Mouse (Mus musculus): ENCODE measurements around the gene Doc2g.

Gene Doc2g

DNA sequence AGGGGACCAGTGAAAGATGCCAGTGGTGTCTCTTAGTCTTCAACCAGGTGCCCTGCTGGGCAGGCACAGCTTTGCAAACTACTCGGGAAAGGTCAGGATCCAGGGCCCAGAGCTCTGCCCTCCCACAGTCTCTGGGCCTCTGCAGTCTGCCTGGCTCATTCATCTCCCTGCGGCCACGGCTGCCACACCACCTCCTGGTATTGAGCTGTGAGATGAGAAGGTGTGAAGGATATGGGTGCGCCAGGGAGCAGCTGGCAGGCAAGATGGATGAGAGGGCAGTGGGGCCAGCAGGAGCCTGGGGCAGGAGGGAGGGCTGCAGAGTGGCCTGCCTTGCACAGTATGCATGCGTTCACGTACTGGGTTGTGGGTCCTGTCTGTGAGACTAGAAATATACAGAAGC lies 12.3 kb upstream of the Doc2g start:
- DNase-seq (ENCODE audit: low spot score in 2 of 2): no peak

DNA sequence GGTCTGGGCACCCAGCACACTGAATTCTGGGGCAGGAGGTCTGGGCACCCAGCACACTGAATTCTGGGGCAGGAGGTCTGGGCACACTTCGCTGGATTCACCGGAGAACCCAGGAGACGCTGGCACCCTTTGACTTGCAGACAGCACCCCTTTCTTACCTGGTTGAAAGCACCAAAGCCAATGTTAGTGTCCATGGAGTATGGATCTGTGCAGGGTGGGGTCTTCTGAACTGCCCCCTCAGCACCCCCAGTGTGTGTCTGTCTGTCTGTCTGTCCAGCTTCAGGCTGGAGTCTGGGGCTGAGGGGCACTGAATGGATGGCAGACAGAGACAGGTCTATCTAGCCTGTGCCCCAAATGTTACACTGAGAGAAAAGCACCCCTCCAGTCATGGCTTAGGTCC lies 11.6 kb upstream of the Doc2g start:
- DNase-seq (ENCODE audit: low spot score in 2 of 2): no peak

DNA sequence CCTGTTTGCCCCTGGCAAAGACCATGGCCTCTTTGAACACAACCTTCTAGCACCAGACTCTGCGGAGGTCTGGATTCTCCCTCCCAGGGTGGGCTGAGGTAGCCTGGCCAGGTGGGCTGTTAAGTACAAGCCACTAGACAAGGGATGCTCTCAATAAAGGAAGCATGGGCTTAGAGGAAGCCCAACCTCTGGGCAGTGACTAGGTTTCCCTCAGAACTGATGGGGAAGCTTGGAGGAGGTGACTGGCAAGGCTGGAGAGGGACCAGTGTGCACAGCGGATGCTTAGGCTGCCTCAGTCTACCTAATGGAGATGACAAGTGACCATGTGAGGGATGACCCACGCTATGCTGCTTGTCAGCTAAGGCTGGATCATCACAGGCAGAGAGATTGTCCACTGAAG lies 11.1 kb upstream of the Doc2g start:
- no peak for DNase-seq (ENCODE audit: low spot score in 2 of 2)

DNA sequence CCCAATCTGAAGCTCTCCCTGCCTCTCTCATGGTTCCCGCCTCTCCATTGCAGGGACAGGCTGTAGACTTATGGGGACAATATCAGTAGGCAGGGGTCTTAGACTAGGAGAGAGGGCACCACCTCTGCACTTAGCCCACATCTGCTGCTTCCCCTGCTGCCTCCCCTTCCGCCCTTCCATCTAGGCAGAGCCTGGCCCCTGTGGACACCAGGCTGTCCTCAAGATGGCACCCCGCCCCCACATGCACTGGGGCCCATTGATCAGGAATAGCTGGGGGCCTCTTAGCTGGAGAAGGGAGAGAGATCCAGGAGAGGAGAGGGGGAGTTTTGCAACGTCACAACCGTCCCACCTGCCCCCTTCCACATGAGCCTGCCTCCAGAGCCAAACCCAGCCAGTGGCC lies 10.7 kb upstream of the Doc2g start, which contains the start of gene Tbx10:
Tbx10 (plus strand) TSS at position 337 of the 400 bp plus-strand sequence.
- no peak for DNase-seq (ENCODE audit: low spot score in 2 of 2)

DNA sequence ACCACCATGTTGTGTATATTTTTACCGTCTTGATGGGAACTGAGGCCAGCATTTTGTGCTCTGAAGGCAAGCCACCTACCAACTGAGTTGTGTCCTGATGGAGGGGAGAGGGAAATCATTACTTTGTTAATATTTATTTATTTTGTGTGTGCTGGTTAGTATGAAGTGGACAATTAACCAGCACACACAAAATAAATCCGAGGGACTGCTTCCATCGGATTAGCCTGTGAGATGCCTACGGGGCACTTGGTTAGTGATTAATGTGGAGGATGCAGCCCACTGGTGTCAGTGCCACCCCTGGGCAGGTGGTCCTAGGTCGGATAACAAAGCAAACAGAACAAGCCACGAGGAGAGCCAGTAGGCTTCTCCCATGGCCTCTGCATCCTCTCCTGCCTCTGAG lies 8.2 kb upstream of the Doc2g start:
- no peak for DNase-seq (ENCODE audit: low spot score in 2 of 2)

DNA sequence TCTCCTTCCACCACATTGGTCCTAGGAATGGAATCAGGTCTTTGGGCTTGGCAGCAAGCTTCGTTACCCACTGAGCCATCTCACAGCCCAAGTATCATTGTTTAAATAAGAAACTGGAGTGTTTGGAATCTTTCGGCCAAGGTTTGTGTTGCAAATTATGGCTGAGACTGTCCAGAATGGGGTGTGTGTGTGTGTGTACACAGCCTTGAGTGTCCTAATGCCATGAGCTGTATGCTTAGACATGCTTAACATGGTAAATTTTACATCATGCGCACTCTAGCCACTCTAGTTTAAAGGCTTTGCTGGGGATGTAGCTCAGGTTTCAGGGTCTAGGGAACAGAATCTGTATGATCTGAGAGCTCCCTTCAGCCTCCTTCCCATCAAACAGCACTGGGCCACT lies 7.6 kb upstream of the Doc2g start:
- no peak for DNase-seq (ENCODE audit: low spot score in 2 of 2)

DNA sequence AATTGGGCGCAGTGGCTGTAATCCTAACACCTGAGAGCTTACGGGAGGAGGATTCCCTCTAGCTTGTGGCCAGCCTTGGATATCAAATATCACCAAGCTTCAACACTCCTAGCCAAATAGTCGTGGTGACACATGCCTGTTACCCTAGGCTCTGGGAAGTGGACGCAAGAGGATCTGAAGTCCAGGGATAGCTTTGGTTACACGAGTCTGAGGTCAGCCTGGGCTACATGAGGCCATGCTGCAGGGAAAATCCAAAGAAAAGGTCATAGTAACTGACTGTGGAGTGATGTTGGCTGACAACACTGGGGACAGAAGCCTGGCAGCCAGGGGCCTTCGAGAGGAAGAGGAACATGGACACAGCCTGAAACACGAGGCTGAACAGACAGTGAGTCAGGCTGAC lies 7.0 kb upstream of the Doc2g start:
- DNase-seq (ENCODE audit: low spot score in 2 of 2): no peak

DNA sequence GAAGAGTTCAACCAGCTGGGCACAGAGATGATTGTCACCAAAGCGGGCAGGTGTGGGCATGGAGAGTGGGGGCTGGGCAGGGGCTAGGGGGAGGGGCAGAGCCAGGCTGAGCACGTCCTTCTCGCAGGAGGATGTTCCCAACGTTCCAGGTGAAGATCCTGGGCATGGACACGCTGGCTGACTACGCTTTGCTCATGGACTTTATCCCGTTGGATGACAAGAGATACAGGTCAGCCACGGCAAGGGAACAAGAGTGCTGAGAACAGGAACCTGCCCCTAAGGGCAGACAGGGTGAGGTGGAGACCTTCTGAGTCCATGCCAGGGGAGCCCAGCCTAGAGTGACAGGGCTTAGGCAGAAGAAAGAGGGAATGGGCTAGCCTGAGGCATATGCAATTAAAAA lies 6.4 kb upstream of the Doc2g start:
- DNase-seq (ENCODE audit: low spot score in 2 of 2): no peak

DNA sequence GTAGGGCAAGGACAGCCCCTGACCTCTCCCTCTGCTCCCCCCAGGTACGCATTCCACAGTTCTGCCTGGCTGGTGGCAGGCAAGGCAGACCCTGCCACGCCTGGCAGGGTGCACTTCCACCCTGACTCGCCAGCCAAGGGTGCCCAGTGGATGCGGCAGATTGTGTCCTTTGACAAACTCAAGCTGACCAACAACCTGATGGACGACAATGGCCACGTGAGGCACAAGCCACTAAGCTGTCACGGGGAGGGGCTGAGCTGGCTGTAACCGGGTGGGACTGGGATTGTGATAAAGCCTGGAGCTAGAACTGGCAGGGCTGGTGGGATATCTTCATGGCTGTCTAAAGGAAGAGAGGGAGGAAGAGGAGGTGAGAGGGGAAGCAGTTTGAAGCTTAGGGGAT lies 5.9 kb upstream of the Doc2g start:
- no peak for DNase-seq (ENCODE audit: low spot score in 2 of 2)

DNA sequence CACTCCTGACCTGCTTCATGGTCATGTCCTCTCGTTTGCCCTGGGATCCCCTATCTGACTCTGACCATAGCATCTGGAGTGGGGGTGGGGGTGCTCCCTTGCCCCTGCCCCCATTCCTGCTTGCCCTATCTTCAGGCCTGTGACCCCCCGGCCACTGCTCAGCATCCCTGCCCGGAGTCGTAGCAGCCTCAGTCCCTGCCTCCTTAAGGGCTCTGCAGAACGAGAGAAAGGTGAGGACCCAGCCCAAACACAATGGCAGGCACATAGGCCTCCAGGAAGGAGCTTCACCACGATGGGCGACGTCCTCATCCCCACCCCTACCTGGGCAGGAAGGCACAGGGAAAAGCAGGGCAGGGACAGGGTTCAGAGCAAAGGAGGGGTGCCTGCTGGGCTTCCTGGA lies 4.8 kb upstream of the Doc2g start:
- DNase-seq (ENCODE audit: low spot score in 2 of 2): no peak

DNA sequence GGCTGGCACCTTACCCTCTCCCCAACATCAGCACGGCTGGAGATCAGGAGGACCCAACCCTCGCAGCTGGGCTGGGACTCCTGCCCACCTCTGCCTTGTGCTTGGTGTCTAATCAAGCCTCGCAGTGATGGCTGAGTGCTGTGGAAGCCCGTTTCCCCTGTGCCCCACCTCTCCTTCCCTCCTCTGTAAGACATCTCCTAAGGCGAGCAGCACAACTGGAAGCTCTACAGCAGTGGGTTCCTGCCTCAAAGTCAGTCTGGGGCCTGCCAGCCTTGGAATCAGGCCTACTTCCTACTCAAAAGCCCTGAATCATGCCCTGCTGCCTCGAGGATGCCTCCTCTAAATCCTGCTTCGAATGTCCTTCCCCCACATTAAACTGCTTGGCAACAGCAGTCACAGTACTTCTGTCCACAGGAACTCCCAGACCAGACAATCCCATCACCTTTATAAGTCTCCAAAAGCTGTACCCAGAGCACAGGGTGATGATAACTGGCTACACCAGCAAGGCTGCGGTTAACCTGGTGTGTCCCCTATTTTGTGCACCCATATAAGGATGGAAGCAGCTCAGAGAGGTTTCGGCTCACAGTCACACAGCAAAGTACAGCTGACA lies 3.9 kb upstream of the Doc2g start:
- no peak for DNase-seq (ENCODE audit: low spot score in 2 of 2)

DNA sequence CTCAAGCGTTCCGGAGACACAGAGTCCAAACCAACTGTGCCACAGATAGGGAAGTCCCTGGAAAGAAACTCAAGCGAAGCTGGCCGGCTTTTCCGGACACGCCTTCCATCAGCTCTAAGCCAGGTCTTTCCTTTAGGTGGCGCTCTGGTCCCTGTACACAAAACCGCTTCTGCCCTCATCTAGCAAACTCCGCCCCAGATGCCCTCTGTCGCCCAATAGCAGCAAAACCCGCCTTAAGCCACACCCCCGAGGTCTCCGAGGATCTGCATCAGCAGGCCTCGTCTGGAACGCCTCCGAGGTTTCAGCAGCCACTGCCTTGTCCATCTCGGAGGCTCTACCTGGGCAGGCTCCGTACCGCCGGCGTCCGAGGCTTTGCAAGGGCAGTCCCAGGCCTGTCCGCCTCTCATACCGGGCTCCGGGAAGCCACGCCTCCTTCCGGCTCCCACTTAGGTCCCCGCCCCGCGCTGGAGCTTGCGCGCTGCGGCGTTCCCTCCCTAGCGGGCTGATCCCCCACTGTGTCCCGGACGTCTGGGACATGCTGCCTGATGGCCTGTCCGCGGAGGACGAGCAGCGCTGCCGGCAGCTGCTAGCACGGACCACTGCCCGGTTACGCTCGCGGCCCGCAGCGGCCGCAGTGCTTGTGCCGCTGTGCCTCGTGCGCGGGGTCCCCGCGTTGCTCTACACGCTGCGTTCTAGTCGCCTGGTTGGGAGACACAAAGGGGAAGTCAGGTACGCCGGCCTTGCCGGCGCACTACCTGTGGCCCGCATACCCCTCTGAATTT lies 2.8 kb upstream of the Doc2g start, which contains the start of the genes Nudt8 and Gm49405:
Nudt8 (plus strand) TSS at position 462 of the 782 bp plus-strand sequence.
Gm49405 (plus strand) TSS at position 508 of the 782 bp plus-strand sequence.
- DNase-seq (ENCODE audit: low spot score in 2 of 2): peak; percentile 93 to 94

DNA sequence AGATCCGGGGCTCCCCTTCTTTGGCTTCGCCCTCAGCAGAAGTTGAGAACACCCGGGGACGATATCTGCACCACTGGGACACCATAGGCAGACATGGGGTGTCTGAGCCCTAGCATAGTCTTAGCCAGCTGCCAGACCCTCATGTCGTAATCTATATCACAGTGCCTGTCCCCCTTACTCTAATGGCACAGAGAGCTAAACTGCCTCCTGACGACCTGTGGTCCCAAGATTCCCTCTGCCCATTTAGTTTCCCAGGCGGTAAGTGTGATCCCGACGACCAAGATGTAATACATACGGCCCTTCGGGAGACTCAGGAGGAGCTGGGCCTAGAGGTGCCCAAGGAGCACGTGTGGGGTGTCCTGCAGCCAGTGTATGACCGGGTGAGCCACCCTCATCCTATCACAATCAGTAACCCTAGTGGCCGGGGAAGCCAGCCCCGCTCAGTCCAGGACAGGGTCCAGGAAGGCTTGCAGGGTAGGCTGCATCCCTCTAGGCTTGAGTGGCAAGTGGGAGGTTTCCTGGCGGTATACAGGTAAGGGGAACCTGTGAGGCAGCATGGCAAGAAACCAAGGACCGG lies 2.1 kb upstream of the Doc2g start:
- DNase-seq (ENCODE audit: low spot score in 2 of 2): no peak

DNA sequence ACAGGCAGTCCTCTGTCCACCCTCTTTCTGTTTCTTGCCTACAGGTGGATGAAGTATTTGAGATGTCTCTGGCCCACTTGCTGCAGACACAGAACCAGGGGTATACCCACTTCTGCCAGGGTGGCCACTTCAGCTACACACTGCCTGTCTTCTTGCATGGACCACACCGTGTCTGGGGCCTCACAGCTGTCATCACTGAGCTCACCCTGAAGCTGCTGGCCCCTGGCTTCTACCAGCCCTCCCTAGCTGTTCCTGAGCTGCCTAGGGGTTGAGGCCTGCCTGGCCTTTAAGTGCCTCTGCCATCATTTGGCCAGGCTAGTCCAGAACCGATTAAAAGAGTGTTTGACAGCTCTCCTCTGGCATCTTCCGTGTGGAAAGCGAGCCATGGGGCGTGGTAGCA lies 1.4 kb upstream of the Doc2g start:
- no peak for DNase-seq (ENCODE audit: low spot score in 2 of 2)

DNA sequence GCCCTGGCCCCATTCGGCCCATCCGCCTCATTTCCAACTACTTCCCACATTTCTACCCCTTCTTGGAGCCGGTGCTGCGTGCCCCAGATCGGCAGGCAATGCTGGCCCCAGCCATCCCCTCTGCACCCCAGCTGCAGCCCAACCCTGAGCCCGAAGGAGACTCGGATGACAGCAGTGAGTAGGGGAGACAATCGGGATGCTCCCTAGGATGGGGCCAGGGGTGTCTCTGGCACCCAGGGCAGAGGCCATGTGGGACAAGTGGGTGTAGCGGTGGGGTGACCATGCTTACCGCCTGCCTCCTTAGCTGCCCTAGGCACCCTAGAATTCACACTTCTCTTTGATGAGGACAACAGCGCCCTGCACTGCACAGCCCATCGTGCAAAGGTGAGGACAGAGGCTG lies 528 bp downstream of the Doc2g start:
- DNase-seq (ENCODE audit: low spot score in 2 of 2): no peak

DNA sequence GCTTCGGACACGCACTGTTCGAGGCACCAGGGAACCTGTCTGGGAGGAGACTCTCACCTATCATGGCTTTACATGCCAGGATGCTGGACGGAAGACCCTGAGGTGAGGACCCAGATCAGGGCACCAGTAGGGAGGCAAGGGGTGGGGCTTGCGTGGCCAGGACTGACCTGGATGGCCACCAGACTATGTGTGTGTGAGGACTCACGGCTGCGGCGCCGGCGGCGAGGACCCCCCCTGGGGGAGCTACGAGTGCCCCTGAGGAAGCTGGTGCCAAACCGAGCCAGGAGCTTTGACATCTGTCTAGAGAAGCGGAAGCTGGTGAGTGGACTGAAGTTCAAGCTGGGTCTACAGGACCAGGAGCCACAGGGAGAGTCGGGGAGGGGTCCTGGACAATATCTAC lies 1.2 kb downstream of the Doc2g start:
- DNase-seq (ENCODE audit: low spot score in 2 of 2): no peak

DNA sequence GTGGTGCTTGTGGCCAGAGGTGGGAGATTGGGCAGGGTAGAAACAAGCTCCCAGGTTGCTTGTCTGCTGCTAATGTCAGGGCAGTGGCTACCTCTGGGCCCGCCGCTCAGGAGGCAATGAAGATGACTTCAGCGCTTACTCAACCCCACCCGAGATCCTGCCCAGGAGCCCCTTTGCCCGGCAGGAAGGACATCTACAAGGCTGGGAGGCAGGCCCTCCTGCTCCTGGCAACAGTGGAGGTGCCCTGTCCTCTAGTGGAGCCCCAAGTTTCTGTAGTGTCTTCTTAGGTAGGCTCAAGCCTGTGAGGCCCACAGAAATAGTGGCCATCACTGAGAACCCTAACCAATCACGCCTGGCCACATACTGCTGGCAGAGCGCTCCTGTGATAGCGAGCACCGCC lies 2.0 kb downstream of the Doc2g start:
- DNase-seq (ENCODE audit: low spot score in 2 of 2): no peak

DNA sequence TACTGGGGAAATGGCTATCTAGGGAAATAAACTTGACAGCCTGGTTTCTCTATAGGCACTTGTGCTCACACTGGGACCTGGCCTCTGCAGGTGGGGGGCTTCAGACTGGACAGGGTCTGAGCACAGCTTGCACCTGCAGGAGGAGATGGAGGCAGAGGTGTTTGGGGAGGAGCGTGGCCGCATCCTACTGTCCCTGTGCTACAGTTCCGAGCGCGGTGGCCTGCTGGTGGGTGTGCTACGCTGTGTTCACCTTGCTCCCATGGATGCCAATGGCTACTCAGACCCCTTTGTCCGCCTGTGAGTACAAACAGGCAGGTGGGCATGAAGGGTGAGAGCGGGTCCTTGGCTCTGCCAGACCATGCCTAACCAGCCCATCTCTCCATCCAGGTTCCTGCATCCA lies 2.9 kb downstream of the Doc2g start:
- DNase-seq (ENCODE audit: low spot score in 2 of 2): no peak

DNA sequence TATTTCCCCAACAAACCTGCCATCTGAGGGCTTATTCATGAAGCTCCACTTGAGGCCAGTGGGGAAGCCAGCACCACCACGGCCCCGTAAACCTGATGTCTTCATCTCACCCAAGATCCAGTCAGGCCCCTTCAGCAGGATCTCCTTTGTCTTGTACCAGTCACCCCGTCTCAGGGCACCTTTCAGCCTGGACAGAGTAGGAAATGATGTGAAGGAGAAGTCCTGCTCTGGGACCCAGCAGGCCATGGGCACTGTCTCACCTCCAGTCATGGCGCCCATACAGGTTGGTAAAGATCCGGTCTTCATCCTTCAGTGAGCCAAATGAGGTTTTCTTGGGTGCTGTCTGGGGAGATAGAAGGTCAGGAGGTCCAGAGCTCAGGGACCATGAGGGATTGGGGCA lies 8.0 kb downstream of the Doc2g start:
- DNase-seq (ENCODE audit: low spot score in 2 of 2): no peak

DNA sequence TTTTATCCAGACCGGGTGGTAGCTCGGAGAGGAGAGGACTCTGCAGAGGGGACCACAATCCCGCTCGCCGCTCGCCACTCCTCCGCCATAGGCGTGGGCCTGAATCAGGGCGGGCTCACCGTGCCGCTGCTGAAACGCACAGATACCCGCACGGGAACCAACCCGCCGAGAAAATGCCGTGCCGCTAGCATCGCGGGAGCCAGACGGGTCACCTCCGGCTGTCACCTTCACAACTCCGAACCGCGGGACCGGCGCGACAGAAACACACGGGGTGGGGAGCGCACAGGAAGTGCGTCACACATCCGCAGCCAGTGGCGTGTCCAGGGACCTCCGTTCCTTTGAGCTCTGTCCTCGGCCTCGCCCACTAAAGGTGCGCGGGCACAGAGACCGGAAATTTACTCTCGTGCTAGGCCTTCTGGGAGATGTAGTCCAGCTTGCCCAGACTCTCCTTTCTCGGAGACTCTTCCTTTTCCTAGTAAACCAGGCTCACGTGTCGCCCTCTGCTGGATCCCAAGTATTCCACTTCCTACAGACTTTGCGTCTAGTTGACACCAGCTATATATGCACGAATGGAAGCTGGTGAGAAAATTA lies 9.4 kb downstream of the Doc2g start, which contains the start of gene Ndufv1:
Ndufv1 (minus strand) TSS at position 375 of the 591 bp plus-strand sequence.
- DNase-seq (ENCODE audit: low spot score in 2 of 2): peak; percentile 98 to 99

DNA sequence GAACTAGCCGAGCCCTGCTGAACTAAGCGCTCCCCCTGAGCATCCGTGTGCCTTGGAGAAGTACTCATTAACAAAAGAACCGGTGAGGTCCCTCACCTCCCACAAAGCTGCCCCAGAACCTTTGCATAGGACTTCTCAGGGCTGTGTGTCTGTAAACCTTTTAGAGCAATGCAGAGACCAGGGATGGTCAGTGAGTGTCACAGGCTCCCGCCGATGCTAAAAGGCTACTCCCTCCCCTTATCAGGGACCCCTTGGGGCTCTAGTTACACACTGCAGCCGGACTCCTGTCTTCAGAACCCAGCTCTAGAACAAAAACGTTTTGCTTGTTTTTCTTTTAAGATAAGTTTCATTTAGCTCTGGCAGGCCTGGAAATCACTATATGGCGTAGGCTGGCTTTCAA lies 10.0 kb downstream of the Doc2g start:
- DNase-seq (ENCODE audit: low spot score in 2 of 2): no peak

DNA sequence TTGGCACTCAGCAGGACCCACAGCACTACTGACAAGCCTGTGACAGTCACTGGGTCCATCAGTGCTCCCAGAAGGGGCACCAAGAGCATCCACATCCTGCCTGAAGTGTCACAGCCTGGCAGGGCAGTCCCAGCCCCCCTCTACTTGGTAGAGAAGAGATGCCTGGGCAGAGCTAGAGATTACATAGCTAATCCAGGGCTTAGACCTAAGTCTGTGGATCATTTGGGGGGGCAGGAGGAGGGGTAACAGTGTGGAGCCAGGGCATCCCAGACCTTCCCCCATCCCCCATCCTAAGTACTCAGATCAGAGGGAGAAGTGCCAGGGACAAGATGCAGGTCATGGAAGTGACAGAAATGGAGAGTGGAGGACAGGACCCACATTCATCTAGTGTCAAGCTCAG lies 11.7 kb downstream of the Doc2g start:
- DNase-seq (ENCODE audit: low spot score in 2 of 2): no peak

DNA sequence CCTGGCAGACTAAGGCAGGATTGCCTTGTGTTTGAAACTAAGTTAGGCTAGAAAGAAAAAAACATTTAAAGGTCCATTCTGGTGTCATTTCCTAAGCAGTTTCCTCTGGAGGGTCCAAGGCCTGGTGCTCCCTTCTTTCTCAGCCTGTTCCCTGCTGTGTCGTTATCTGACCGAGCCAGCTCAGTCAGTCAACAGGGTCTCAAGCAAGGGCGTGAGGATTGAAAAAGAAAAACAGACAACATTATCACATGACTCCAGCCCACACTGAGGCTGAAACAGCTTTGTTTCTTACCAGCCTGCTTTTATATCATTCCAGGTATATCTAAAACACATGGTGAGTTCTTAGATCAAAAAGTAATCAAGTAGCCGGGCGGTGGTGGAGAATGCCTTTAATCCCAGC lies 12.5 kb downstream of the Doc2g start:
- no peak for DNase-seq (ENCODE audit: low spot score in 2 of 2)
